Comparison of ENCODE assay signal across 8 mouse cellular contexts in the genomic region with DNA sequence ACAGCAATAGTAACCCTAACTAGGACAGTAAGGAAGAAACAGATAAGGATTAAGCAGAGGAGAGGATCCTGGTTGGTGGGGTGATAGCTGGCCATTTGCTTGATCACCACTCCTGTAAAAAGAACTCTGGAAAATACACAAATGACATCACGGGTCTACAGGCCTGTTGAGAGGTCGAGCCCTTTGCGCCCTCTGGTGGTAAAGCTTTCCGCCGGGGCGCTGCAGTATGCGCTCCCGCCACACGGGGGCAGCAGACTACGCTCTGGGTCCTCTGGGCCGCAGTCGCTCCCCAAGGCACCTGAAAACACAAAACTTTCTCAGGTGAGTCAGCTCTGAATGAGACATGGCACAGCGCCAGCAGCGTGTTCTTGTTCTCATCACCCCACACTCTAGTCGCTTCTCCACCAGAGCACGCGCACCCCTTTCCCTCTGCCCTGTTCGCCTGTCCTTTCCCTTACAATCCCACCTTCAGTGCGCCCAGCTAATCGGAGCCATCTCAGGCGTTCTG. TPM values are rescaled to one million over a fixed set of nuclear protein-coding genes. Genes with fewer than 3 reads are reported as not detected.
A peak's percentile ranks its signal among the peaks of the same experiment; 100 is the strongest.
DNase-seq lines count a peak whose midpoint lies in the region; ATAC-seq and TF ChIP-seq lines count a peak whose summit lies in the region.

No protein-coding gene starts in this region.

- peak; percentile 55; the same call in 1 of the 2 replicates for ATAC-seq in embryonic facial prominence, embryonic 12.5 days (ENCODE audit: insufficient number of reproducible peaks, insufficient read depth, low FRiP score, low TSS enrichment)
- ATAC-seq in limb, embryonic 12.5 days (ENCODE audit: insufficient number of reproducible peaks, insufficient read depth, low FRiP score, low TSS enrichment, low read depth) = peak; percentile 69
- peak; percentile 46; the same call in 1 of the 2 replicates for ATAC-seq in midbrain, embryonic 14.5 days (ENCODE audit: low FRiP score, low TSS enrichment)

- no peaks in the 10 kb centered on the region for H3K27me3 ChIP-seq in embryonic facial prominence, embryonic 12.5 days
- H3K27me3 ChIP-seq in heart, adult 2 months (ENCODE audit: control insufficient read depth, insufficient read depth, low read length) = no peaks in the 10 kb centered on the region
- no peaks in the 10 kb centered on the region for H3K27me3 ChIP-seq in limb, embryonic 12.5 days
- no peaks in the 10 kb centered on the region for H3K27me3 ChIP-seq in midbrain, embryonic 14.5 days (ENCODE audit: control insufficient read depth, insufficient read depth, low read length)

- no peaks in the 10 kb centered on the region for H3K79me2 ChIP-seq in heart, adult 2 months (replicated peaks; ENCODE audit: control insufficient read depth, insufficient read depth, low read length)

- no peaks in the 10 kb centered on the region for H3K9me3 ChIP-seq in embryonic facial prominence, embryonic 12.5 days
- H3K9me3 ChIP-seq in limb, embryonic 12.5 days = no peaks in the 10 kb centered on the region
- no peaks in the 10 kb centered on the region for H3K9me3 ChIP-seq in midbrain, embryonic 14.5 days (ENCODE audit: control insufficient read depth, low read length)

- peak overlapping the region; percentile 32 for H3K4me2 ChIP-seq in embryonic facial prominence, embryonic 12.5 days (replicated peaks)
- H3K4me2 ChIP-seq in limb, embryonic 12.5 days = peak overlapping the region; percentile 41
- no peak overlapping the region; the same call in 1 of the 2 replicates for H3K4me2 ChIP-seq in midbrain, embryonic 14.5 days (ENCODE audit: low read length)

- no peaks in the 10 kb centered on the region for H3K36me3 ChIP-seq in embryonic facial prominence, embryonic 12.5 days
- no peaks in the 10 kb centered on the region for H3K36me3 ChIP-seq in heart, adult 2 months (ENCODE audit: control insufficient read depth, insufficient read depth, low read length)
- H3K36me3 ChIP-seq in limb, embryonic 12.5 days = no peaks in the 10 kb centered on the region
- no peaks in the 10 kb centered on the region for H3K36me3 ChIP-seq in midbrain, embryonic 14.5 days (ENCODE audit: control insufficient read depth, insufficient read depth, low read length)

- 0 out of 2 replicates have a peak, but pooled peaks have one; percentile 51 for TF ChIP-seq EP300 in heart, adult 2 months (IDR thresholded peaks at IDR 0.05; ENCODE audit: insufficient read depth, low read depth, low read length)

- intact Hi-C loops in heart, adult 2 months (cut with DNase I) = no loop called here

- H3K4me1 ChIP-seq in embryonic facial prominence, embryonic 12.5 days = peaks cover 5% of the 10 kb centered on the region
- peaks cover 2% of the 10 kb centered on the region for H3K4me1 ChIP-seq in heart, adult 2 months (ENCODE audit: control insufficient read depth, insufficient read depth, low read length)
- H3K4me1 ChIP-seq in limb, embryonic 12.5 days (replicated peaks) = no peaks in the 10 kb centered on the region; the same call in 1 of the 2 replicates
- peaks cover 9% of the 10 kb centered on the region; the same call in 1 of the 2 replicates for H3K4me1 ChIP-seq in midbrain, embryonic 14.5 days (ENCODE audit: control insufficient read depth, insufficient read depth, low read length)

- H3K27ac ChIP-seq in embryonic facial prominence, embryonic 12.5 days = no peak overlapping the region
- H3K27ac ChIP-seq in heart, adult 2 months = no peak overlapping the region
- H3K27ac ChIP-seq in limb, embryonic 12.5 days = no peak overlapping the region
- no peak overlapping the region; the same call in 1 of the 2 replicates for H3K27ac ChIP-seq in midbrain, embryonic 14.5 days (replicated peaks; ENCODE audit: low read depth, low read length)

- DNase-seq in 3134 (ENCODE audit: extremely low read depth, insufficient read length, low spot score) = peak; percentile 87
- peak; percentile 90 for DNase-seq in adrenal gland, postnatal 25 days
- peak; percentile 88 to 96 for DNase-seq in heart, adult 2 months
- DNase-seq in kidney, adult 8-10 months = peak; percentile 88 to 97
- DNase-seq in midbrain, embryonic 14.5 days = peak; percentile 89
- DNase-seq in spleen, adult 12 weeks (ENCODE audit: low spot score) = peak; percentile 87

- no peak for TF ChIP-seq POLR2A in heart, adult 2 months (IDR thresholded peaks at IDR 0.05; ENCODE audit: insufficient read depth, low read depth, low read length)

- H3K4me3 ChIP-seq in embryonic facial prominence, embryonic 12.5 days = no peak overlapping the region
- no peak overlapping the region for H3K4me3 ChIP-seq in heart, adult 2 months
- peak overlapping the region; percentile 19; the same call in 1 of the 2 replicates for H3K4me3 ChIP-seq in limb, embryonic 12.5 days (replicated peaks)
- no peak overlapping the region for H3K4me3 ChIP-seq in midbrain, embryonic 14.5 days (replicated peaks; ENCODE audit: low read depth, low read length)

- whole genome bisulfite sequencing in embryonic facial prominence, embryonic 12.5 days = 16% methylated on average over 21 of the region's 21 CpGs
- WGBS in heart, adult 2 months = 15% methylated on average over 21 of the region's 21 CpGs
- 19% methylated on average over 21 of the region's 21 CpGs for WGBS in limb, embryonic 12.5 days
- 15% methylated on average over 21 of the region's 21 CpGs for WGBS in midbrain, embryonic 14.5 days

- no peak overlapping the region for H3K9ac ChIP-seq in embryonic facial prominence, embryonic 12.5 days
- H3K9ac ChIP-seq in heart, adult 2 months (ENCODE audit: low read depth, low read length) = no peak overlapping the region
- no peak overlapping the region for H3K9ac ChIP-seq in limb, embryonic 12.5 days (replicated peaks)
- H3K9ac ChIP-seq in midbrain, embryonic 14.5 days (replicated peaks; ENCODE audit: low read length) = no peak overlapping the region

- no peak for TF ChIP-seq CTCF in heart, adult 2 months (IDR thresholded peaks at IDR 0.05)

RNA-seq across cellular contexts. Expression of gene Epm2aip1, which starts 18.2 kb away (rescaled TPM):
- 48.5 and 61.5 TPM in 2 replicates for total RNA-seq in adrenal gland, postnatal 25 days (2021)
- polyA plus RNA-seq in embryonic facial prominence, embryonic 12.5 days (2016; fragmentation: Nextera tagmentation; extraction: Ambion mirVana) = 41.1 and 43.0 TPM in 2 replicates
- total RNA-seq in heart, adult 2 months (2021) = 10 to 100 TPM; 20.3 to 23.8 TPM
- 8.9 and 19.2 TPM in 2 replicates for polyA plus RNA-seq in heart, adult 2 months (2012; rRNA removed)
- 41.2 and 46.4 TPM in 2 replicates for polyA plus RNA-seq in limb, embryonic 12.5 days (2016; fragmentation: Nextera tagmentation; extraction: Ambion mirVana)
- polyA plus RNA-seq in midbrain, embryonic 14.5 days (2014; fragmentation: Nextera tagmentation; extraction: Ambion mirVana) = 77.0 and 93.4 TPM in 2 replicates

RNA-seq across cellular contexts. Expression of gene Mlh1, which starts 18.3 kb away (rescaled TPM):
- total RNA-seq in adrenal gland, postnatal 25 days (2021) = 26.5 and 28.1 TPM in 2 replicates
- polyA plus RNA-seq in embryonic facial prominence, embryonic 12.5 days (2016; fragmentation: Nextera tagmentation; extraction: Ambion mirVana) = 42.4 and 45.2 TPM in 2 replicates
- total RNA-seq in heart, adult 2 months (2021) = 1 to 10 TPM; 6.1 to 7.1 TPM
- polyA plus RNA-seq in heart, adult 2 months (2012; rRNA removed) = 12.6 and 12.9 TPM in 2 replicates
- 45.1 and 45.2 TPM in 2 replicates for polyA plus RNA-seq in limb, embryonic 12.5 days (2016; fragmentation: Nextera tagmentation; extraction: Ambion mirVana)
- polyA plus RNA-seq in midbrain, embryonic 14.5 days (2014; fragmentation: Nextera tagmentation; extraction: Ambion mirVana) = 25.0 and 30.4 TPM in 2 replicates

RNA-seq across cellular contexts. Expression of gene Trank1, which starts 21.7 kb away (rescaled TPM):
- 69.1 and 74.9 TPM in 2 replicates for total RNA-seq in adrenal gland, postnatal 25 days (2021)
- 0.31 and 0.34 TPM in 2 replicates for polyA plus RNA-seq in embryonic facial prominence, embryonic 12.5 days (2016; fragmentation: Nextera tagmentation; extraction: Ambion mirVana)
- not detected for total RNA-seq in heart, adult 2 months (2021)
- polyA plus RNA-seq in heart, adult 2 months (2012; rRNA removed) = 0.04 and 0.06 TPM in 2 replicates
- polyA plus RNA-seq in limb, embryonic 12.5 days (2016; fragmentation: Nextera tagmentation; extraction: Ambion mirVana) = 0.10 and 0.12 TPM in 2 replicates
- 14.2 and 18.1 TPM in 2 replicates for polyA plus RNA-seq in midbrain, embryonic 14.5 days (2014; fragmentation: Nextera tagmentation; extraction: Ambion mirVana)

Comparison
In these comparisons a context has a peak if more than half of its experiments do, and no peak if none do; other contexts are left out.
1. RNA of gene Trank1, which starts 21.7 kb away (polyA plus RNA-seq): 14.2 to 18.1 TPM in midbrain, embryonic 14.5 days; 0.31 to 0.34 TPM in embryonic facial prominence, embryonic 12.5 days, 0.10 to 0.12 TPM in limb, embryonic 12.5 days and 0.04 to 0.06 TPM in heart, adult 2 months; every median in the first group is over 10 times any median in the second.
2. Peak in every context shown above with its lines, with median percentiles within 50 percentile points of each other: DNase-seq and ATAC-seq.